Mouse (Mus musculus) CD4-positive, CD25-positive, alpha-beta regulatory T cell, adult 2 months (primary cell): Measurements from ENCODE around the gene Mgat5.

ENCODE experiments used
- DNase-seq: peaks from one replicate; pipeline ENCODE4 v3.0.0-alpha.2; 2012; ENCODE audit warnings: low read depth, low spot score

The Mgat5 gene

GRCm38 (mm10) chr1:127498746-127499145 is 293.9 kb downstream of the Mgat5 start:
- DNase-seq, result no peak

GRCm38 (mm10) chr1:127500219-127500618 is 295.4 kb downstream of the Mgat5 start:
- DNase-seq, result peak; percentile 81

- no peak for DNase-seq
Observed at GRCm38 (mm10) chr1:127500701-127501100, 295.9 kb downstream of the Mgat5 start.

- no peak for DNase-seq
Observed at GRCm38 (mm10) chr1:127507042-127507650, 302.3 kb downstream of the Mgat5 start.

- DNase-seq, result no peak
Observed at GRCm38 (mm10) chr1:127508067-127508739, 303.4 kb downstream of the Mgat5 start.

- DNase-seq, result no peak
Observed at GRCm38 (mm10) chr1:127508921-127509320, 304.1 kb downstream of the Mgat5 start.

- DNase-seq, result no peak
Observed at GRCm38 (mm10) chr1:127511362-127511761, 306.5 kb downstream of the Mgat5 start.

GRCm38 (mm10) chr1:127512709-127513108 is 307.9 kb downstream of the Mgat5 start:
- DNase-seq, result no peak

- no peak for DNase-seq
Observed at GRCm38 (mm10) chr1:127513140-127513539, 308.3 kb downstream of the Mgat5 start.

GRCm38 (mm10) chr1:127513664-127514063 is 308.8 kb downstream of the Mgat5 start:
- DNase-seq, result no peak

GRCm38 (mm10) chr1:127514479-127514878 is 309.7 kb downstream of the Mgat5 start:
- no peak for DNase-seq

- no peak for DNase-seq
Observed at GRCm38 (mm10) chr1:127514888-127515287, 310.1 kb downstream of the Mgat5 start.

- DNase-seq, result no peak
Observed at GRCm38 (mm10) chr1:127523364-127523763, 318.5 kb downstream of the Mgat5 start.

GRCm38 (mm10) chr1:127530849-127531580 is 326.2 kb downstream of the Mgat5 start:
- no peak for DNase-seq

GRCm38 (mm10) chr1:127531723-127532122 is 326.9 kb downstream of the Mgat5 start:
- DNase-seq, result no peak

GRCm38 (mm10) chr1:127536448-127536847 is 331.6 kb downstream of the Mgat5 start:
- no peak for DNase-seq

- no peak for DNase-seq
Observed at GRCm38 (mm10) chr1:127537204-127538038, 332.6 kb downstream of the Mgat5 start.
